Mouse (Mus musculus): ENCODE data around the gene 4933425L06Rik. TPM values are rescaled to one million over a fixed set of nuclear protein-coding genes. Genes with fewer than 3 reads are reported as not detected.

The 4933425L06Rik gene
- polyA plus RNA-seq, 1 experiment = not detected

GRCm38 (mm10) chr13:105053618-105054017 is 28.3 kb upstream of the 4933425L06Rik start:
- no peak overlapping the region for H3K27ac ChIP-seq (ENCODE audit: insufficient read depth, low read depth, low read length)
- H3K4me1 ChIP-seq (ENCODE audit: control insufficient read depth, insufficient read depth, low read length) = no peaks in the 10 kb centered on the region
- H3K36me3 ChIP-seq (ENCODE audit: control insufficient read depth, insufficient read depth, low read length) = no peaks in the 10 kb centered on the region
- no peaks in the 10 kb centered on the region; the same call in 1 of the 2 replicates for H3K27me3 ChIP-seq (replicated peaks; ENCODE audit: control insufficient read depth, insufficient read depth, low read length)
- peak overlapping the region; percentile 53; the same call in 1 of the 2 replicates for H3K4me3 ChIP-seq (ENCODE audit: insufficient read depth, low read depth, low read length)
- DNase-seq = no peak
- no peak for TF ChIP-seq CTCF (conservative IDR thresholded peaks at IDR 0.05; ENCODE audit: insufficient read depth, insufficient read length, low read depth, low read length)
- no peak for TF ChIP-seq POLR2A (IDR thresholded peaks at IDR 0.05; ENCODE audit: low read depth, low read length)
- 11% methylated on average over 12 of the region's 12 CpGs for WGBS

- no peaks in the 10 kb centered on the region for H3K4me1 ChIP-seq (ENCODE audit: control insufficient read depth, insufficient read depth, low read length)
- TF ChIP-seq CTCF (conservative IDR thresholded peaks at IDR 0.05; ENCODE audit: insufficient read depth, insufficient read length, low read depth, low read length) (no peak), POLR2A (IDR thresholded peaks at IDR 0.05; ENCODE audit: low read depth, low read length) (no peak)
- H3K4me3 ChIP-seq (ENCODE audit: insufficient read depth, low read depth, low read length) = peak within 1 kb of the TSS; percentile 53
- H3K36me3 ChIP-seq (ENCODE audit: control insufficient read depth, insufficient read depth, low read length) = no peaks in the 10 kb centered on the region
- H3K27ac ChIP-seq (ENCODE audit: insufficient read depth, low read depth, low read length) = no peak within 1 kb of the TSS
- H3K27me3 ChIP-seq (replicated peaks; ENCODE audit: control insufficient read depth, insufficient read depth, low read length) = no peaks in the 10 kb centered on the region; the same call in 1 of the 2 replicates
- under 1% methylated on average over 75 of the region's 75 CpGs for WGBS
- peak; percentile 34 for DNase-seq
Observed at GRCm38 (mm10) chr13:105054181-105054940, 27.6 kb upstream of the 4933425L06Rik start, which contains the start of gene Rgs7bp. TSS of gene Rgs7bp (minus strand) at chr13:105054930.

- no peaks in the 10 kb centered on the region for H3K36me3 ChIP-seq (ENCODE audit: control insufficient read depth, insufficient read depth, low read length)
- H3K27me3 ChIP-seq (replicated peaks; ENCODE audit: control insufficient read depth, insufficient read depth, low read length) = no peaks in the 10 kb centered on the region; the same call in 1 of the 2 replicates
- under 1% methylated on average over 8 of the region's 8 CpGs for WGBS
- peak overlapping the region; percentile 53; the same call in 1 of the 2 replicates for H3K4me3 ChIP-seq (ENCODE audit: insufficient read depth, low read depth, low read length)
- no peak overlapping the region for H3K27ac ChIP-seq (ENCODE audit: insufficient read depth, low read depth, low read length)
- no peaks in the 10 kb centered on the region for H3K4me1 ChIP-seq (ENCODE audit: control insufficient read depth, insufficient read depth, low read length)
- TF ChIP-seq POLR2A (IDR thresholded peaks at IDR 0.05; ENCODE audit: low read depth, low read length) = no peak
- no peak for DNase-seq
Observed at GRCm38 (mm10) chr13:105054941-105055309, 27.0 kb upstream of the 4933425L06Rik start.

GRCm38 (mm10) chr13:105055374-105055773 is 26.5 kb upstream of the 4933425L06Rik start:
- H3K27me3 ChIP-seq (replicated peaks; ENCODE audit: control insufficient read depth, insufficient read depth, low read length) = no peaks in the 10 kb centered on the region; the same call in 1 of the 2 replicates
- no peak overlapping the region for H3K4me3 ChIP-seq (ENCODE audit: insufficient read depth, low read depth, low read length)
- H3K4me1 ChIP-seq (ENCODE audit: control insufficient read depth, insufficient read depth, low read length) = no peaks in the 10 kb centered on the region
- no peak overlapping the region for H3K27ac ChIP-seq (ENCODE audit: insufficient read depth, low read depth, low read length)
- DNase-seq = peak; percentile 11
- TF ChIP-seq POLR2A (IDR thresholded peaks at IDR 0.05; ENCODE audit: low read depth, low read length) (no peak), CTCF (conservative IDR thresholded peaks at IDR 0.05; ENCODE audit: insufficient read depth, insufficient read length, low read depth, low read length) (no peak)
- no peaks in the 10 kb centered on the region for H3K36me3 ChIP-seq (ENCODE audit: control insufficient read depth, insufficient read depth, low read length)
- WGBS = 13% methylated on average over 5 of the region's 5 CpGs

GRCm38 (mm10) chr13:105066119-105066518 is 15.8 kb upstream of the 4933425L06Rik start:
- Histone ChIP-seq H3K4me1 (ENCODE audit: control insufficient read depth, insufficient read depth, low read length) (no peaks in the 10 kb centered on the region), H3K4me3 (ENCODE audit: insufficient read depth, low read depth, low read length) (no peak overlapping the region), H3K27me3 (replicated peaks; ENCODE audit: control insufficient read depth, insufficient read depth, low read length) (no peaks in the 10 kb centered on the region), H3K36me3 (ENCODE audit: control insufficient read depth, insufficient read depth, low read length) (no peaks in the 10 kb centered on the region), H3K27ac (ENCODE audit: insufficient read depth, low read depth, low read length) (no peak overlapping the region)
- TF ChIP-seq POLR2A (IDR thresholded peaks at IDR 0.05; ENCODE audit: low read depth, low read length) (no peak), CTCF (conservative IDR thresholded peaks at IDR 0.05; ENCODE audit: insufficient read depth, insufficient read length, low read depth, low read length) (no peak)
- DNase-seq = no peak

GRCm38 (mm10) chr13:105066890-105067845 is 14.8 kb upstream of the 4933425L06Rik start:
- no peak for TF ChIP-seq CTCF (conservative IDR thresholded peaks at IDR 0.05; ENCODE audit: insufficient read depth, insufficient read length, low read depth, low read length)
- no peak for TF ChIP-seq POLR2A (IDR thresholded peaks at IDR 0.05; ENCODE audit: low read depth, low read length)
- H3K4me1 ChIP-seq (ENCODE audit: control insufficient read depth, insufficient read depth, low read length) = no peaks in the 10 kb centered on the region
- no peak overlapping the region for H3K4me3 ChIP-seq (ENCODE audit: insufficient read depth, low read depth, low read length)
- WGBS = 67% methylated on average over 7 of the region's 7 CpGs
- no peak overlapping the region for H3K27ac ChIP-seq (ENCODE audit: insufficient read depth, low read depth, low read length)
- no peak for DNase-seq
- H3K27me3 ChIP-seq (replicated peaks; ENCODE audit: control insufficient read depth, insufficient read depth, low read length) = no peaks in the 10 kb centered on the region
- no peaks in the 10 kb centered on the region for H3K36me3 ChIP-seq (ENCODE audit: control insufficient read depth, insufficient read depth, low read length)

- 97% methylated on average over 3 of the region's 3 CpGs for WGBS
- Histone ChIP-seq H3K4me1 (ENCODE audit: control insufficient read depth, insufficient read depth, low read length) (no peaks in the 10 kb centered on the region), H3K27me3 (replicated peaks; ENCODE audit: control insufficient read depth, insufficient read depth, low read length) (no peaks in the 10 kb centered on the region)
Observed at GRCm38 (mm10) chr13:105089276-105089675, 7.4 kb downstream of the 4933425L06Rik start.

More at GRCm38 (mm10) chr13:105089276-105089675, 7.4 kb downstream of the 4933425L06Rik start:
- DNase-seq = no peak
- Histone ChIP-seq H3K27ac (ENCODE audit: insufficient read depth, low read depth, low read length) (no peak overlapping the region), H3K4me3 (ENCODE audit: insufficient read depth, low read depth, low read length) (no peak overlapping the region), H3K36me3 (ENCODE audit: control insufficient read depth, insufficient read depth, low read length) (no peaks in the 10 kb centered on the region)
- no peak for TF ChIP-seq POLR2A (IDR thresholded peaks at IDR 0.05; ENCODE audit: low read depth, low read length)
- no peak for TF ChIP-seq CTCF (conservative IDR thresholded peaks at IDR 0.05; ENCODE audit: insufficient read depth, insufficient read length, low read depth, low read length)
